Mouse (Mus musculus) hematopoietic stem cell, adult 5-6 weeks (primary cell): ENCODE data around the gene Tyw3. TPM values are rescaled to one million over a fixed set of nuclear protein-coding genes. Genes with fewer than 3 reads are reported as not detected.
"Not testable (repeated sequence)": the region's sequence is repeated elsewhere in the genome, so short reads cannot be mapped to it uniquely, and the experiment has no call there.

Experiments
- ATAC-seq, 2 experiments: fragments of 125-278 bp in 1 of 2; replicated peaks in 1 of 2; 2 replicates each; pipeline ENCODE4 v1.8.0; 2016 to 2017; ENCODE audit warnings: inconsistent platforms in 2 of 2, mild to moderate bottlenecking in 2 of 2, moderate number of reproducible peaks in 2 of 2, low read depth in 1 of 2, moderate TSS enrichment in 1 of 2; ENCODE audit not compliant: low FRiP score in 2 of 2, poor library complexity in 2 of 2, severe bottlenecking in 2 of 2, insufficient read depth in 1 of 2, low TSS enrichment in 1 of 2
- total RNA-seq: library from RNA; stranded (forward); fragments of 172-1452, 232-1000 nt; gene quantifications from 2 replicates; pipeline ENCODE4 v1.2.3, GENCODE M21; 2017

Gene Tyw3
- 5.4 and 6.7 TPM in 2 replicates for total RNA-seq

DNA sequence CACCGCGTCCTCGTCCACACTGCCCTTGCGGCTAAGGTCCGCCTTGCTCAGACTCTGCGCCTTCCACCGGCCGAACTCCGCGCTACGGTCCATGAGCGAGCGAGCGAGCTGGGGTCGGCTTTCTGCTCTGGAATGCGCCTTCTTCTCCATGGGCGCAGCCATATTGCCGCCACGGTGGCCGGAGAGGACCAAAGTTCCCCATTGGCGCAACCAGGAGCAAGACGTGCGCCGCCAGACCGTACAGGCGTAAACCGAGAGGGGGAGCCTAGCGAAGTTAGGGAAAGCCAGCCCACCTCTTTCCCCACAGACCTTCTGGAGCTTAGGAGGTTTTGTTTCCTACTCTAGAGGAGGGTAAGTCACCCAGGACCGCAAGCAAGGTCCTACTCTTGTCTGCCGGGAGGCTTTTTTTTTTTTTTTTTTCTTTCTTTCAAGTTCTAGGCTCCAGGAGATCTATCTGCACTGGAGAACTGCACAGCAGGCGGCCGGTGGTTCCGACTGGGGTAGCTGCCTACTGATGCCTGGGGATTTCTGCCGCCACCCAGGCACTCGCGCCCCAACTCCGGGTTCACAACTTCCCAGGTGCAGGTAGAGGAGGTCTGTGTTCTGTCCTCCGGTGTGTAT lies at the start of gene Tyw3:
TSS of gene Tyw3 (minus strand) at position 171 of the 621 bp plus-strand sequence.
- ATAC-seq: peak; percentile 93 to 96

GRCm38 (mm10) chr3:154633091-154633490 lies 36.2 kb upstream of the Tyw3 start:
- ATAC-seq: no peak

DNA sequence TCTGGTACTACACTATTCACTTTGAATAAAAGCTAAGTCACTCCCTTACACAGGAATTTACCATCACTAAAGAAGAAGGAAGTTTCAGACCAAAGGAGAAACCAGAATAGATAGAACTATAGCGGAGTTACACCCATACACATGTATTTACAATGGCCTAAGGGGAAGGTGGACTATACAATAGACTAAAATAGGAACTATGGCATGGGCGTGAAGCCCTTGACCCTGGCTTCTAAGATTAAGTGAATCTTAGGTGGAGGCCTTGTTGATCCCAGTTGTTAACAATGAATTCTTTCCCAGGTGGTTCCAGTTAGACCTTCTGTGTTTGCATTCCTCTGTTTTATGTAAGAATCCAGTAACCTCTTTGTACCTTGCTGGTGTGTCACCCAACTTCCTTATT lies 34.4 kb upstream of the Tyw3 start:
- not testable (repeated sequence) for ATAC-seq

- ATAC-seq: 0 out of 4 replicates have a peak, but pooled peaks of 1 of the 2 experiments have one; percentile 25
These were observed 31.4 kb upstream of the Tyw3 start for GRCm38 (mm10) chr3:154628284-154628683.

GRCm38 (mm10) chr3:154616106-154616505 lies 19.2 kb upstream of the Tyw3 start:
- ATAC-seq: no peak

DNA sequence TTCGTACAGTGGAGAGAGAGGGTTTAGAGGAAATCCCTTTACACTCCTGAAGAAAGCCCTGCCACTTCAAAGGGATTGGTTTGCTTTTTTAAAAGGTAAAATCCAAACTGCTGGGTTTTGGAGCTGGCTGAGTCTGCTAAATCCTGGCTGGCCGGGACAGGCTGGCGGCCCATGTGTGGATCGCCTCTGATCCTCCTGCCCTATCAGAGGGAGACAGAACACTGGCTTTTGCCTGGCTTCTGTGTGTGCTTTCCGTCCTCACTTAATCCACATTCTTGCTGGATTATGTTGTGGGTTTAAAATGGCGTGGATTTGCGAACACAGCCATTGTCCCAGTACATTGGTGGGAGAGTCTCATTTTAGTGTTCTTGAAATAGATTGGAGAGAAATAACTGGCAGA lies 18.4 kb upstream of the Tyw3 start:
- ATAC-seq: no peak

DNA sequence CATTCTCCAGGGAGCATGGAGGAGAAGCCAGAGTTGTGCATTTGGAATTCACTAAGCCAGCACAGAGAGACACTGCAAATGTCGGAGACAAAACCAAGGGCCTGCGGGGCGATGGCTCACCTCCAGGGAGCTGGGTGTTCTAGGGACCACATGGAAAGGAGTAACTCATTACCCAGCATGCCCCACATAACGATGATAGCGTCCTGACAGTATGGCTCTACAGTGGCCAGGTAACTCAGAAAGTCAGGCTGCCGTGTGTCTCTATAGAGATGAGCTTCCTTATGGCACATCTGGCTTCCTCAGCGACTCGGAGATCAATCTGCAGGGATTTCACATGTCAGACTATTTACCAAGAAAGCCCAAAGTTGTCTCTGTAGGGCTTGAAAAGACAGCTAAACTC lies 17.9 kb upstream of the Tyw3 start:
- no peak for ATAC-seq

- no peak for ATAC-seq
These were observed 15.0 kb upstream of the Tyw3 start for GRCm38 (mm10) chr3:154611888-154612287.

DNA sequence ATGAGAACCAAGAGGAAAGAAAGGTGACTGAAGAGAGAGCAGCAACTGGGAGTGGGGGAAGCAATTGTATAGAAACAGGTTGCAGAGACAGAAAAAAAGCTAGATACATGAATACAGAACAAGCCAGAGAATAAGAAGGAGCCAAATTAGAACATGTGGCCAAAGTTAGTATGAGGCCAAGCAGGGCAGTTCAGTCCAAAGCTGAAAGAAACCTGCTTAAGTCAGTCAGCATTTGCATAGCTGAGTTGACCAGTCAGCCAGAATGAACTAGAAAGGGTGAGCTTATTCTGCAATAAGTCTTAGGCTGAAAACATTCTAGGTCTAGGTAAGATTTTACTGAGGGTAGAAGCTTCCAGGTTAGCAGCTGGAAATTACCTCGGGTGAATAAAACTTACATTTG lies 11.0 kb upstream of the Tyw3 start:
- no peak for ATAC-seq

DNA sequence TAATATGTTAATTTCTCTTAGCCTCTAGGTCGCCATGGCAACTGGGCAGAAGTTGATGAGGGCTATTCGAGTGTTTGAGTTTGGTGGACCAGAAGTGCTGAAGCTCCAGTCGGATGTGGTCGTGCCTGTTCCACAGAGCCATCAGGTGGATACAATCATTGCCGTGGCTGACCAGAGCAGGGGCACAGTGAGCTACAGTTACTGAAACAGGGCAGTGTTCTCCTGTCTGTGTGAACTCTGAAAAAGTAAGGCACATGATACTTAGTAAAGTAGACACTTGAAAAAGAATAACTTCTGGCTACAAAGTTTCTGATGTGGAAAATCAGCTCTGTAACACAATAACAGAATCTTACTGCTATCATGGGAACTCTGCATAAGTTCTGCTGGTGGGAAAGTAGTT lies 8.0 kb upstream of the Tyw3 start:
- no peak for ATAC-seq

GRCm38 (mm10) chr3:154602141-154602540 lies 5.2 kb upstream of the Tyw3 start:
- ATAC-seq: no peak

- no peak for ATAC-seq
These were observed 657 bp upstream of the Tyw3 start for GRCm38 (mm10) chr3:154597561-154597960.

DNA sequence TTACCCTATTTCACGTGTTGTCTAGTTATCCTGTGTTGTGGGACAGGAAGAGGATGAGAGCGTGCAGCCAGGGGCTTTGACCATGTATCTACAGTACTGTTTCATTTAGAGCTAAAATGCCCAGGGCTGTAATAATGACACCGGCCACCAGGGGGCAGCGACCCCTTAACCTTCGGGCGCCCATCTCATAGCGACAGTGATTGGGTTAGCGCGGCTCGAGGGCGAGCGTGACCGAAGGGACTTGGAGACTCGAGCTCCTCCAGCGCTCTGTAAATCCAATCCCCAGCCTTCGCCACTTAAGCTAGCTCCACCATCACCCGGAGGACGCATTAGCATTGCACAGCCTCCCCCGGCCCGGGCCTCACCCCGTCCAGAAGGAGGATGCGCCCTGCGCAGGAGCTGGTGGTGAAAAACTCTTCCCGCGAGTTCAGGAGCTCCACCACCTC lies 393 bp downstream of the Tyw3 start, which contains the start of gene Cryz:
TSS of gene Cryz (plus strand) at position 224 of the 446 bp plus-strand sequence.
- peak; percentile 87 to 90 for ATAC-seq

DNA sequence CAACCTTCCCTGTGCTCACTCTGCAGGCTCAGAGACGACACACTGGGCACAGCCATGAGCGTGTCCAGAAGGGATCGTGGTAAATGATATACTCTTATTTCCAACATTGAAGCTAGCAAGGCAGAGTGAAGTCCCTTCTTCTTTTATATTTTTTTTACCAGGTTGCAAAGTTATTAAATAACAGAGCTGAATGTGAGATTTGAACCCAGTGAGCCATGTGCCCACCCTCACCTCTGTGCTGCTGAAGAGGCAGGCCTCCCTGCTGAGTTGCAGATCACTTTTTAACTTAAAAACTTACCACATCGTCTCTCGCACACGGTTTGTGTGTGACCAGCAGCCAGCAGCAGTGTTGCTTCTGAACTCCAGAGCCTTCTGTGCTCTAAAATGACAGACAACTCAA lies 2.7 kb downstream of the Tyw3 start:
- no peak for ATAC-seq

GRCm38 (mm10) chr3:154593596-154593995 lies 3.3 kb downstream of the Tyw3 start:
- ATAC-seq: no peak

DNA sequence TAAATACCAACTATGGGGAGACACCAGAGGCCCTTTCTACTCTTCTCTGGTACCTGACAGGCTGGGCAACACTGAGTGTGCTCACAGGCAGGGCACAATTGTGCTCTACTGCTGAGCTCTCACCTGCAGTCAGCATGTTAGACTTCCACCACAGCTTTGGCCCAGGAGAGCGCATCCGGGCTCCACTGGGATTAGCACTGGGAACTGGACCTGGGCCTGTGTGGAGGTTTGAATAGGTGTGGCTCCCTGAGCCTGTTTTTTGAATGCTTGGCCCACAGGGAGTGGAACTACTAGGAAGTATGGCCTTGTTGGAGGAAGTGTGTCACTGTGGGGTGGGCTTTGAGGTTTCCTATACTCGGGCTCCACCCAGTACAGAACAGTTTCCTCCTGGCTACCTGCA lies 5.3 kb downstream of the Tyw3 start:
- no peak for ATAC-seq

DNA sequence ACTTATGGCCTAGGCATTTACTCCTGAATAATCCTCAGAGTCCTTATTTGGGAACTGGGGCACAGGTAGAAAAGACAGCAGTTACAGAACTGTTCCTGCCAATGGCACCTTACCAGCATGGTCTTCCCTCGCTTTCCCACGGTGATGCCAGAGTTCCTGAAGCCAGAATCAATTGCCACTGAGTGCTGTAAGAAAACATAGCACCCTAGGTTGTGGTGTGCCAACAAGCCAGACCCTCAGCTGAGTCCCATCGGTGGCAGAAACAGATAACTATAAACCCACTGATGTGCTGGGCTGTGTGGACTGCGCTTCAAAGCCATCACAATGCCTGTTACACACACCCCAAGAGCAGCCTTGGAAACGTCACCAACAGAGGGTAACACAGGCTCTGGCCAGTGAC lies 5.9 kb downstream of the Tyw3 start:
- ATAC-seq: no peak

GRCm38 (mm10) chr3:154584351-154584750 lies 12.6 kb downstream of the Tyw3 start:
- ATAC-seq: no peak

DNA sequence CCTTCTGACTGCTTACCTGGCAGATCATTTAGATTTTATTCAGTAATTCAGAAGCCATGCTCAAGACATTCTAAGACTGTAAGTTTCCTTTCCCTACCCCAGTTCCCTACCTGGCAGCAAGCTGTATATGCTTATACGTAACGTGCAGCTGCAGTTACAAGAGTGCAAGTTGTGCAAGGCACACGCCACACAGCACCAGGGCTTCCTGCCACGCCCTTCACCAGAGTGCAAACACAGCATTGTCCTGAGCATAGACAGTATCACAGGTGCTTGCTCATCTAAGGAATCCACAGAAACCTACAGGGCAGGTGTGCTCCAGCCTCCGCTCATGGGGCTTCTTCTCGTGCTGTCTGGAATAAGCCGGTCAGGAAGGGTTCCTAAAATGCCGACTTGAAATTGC lies 19.0 kb downstream of the Tyw3 start:
- ATAC-seq: no peak
